Comparison of ENCODE assay signal across 8 mouse cellular contexts in the genomic region with DNA sequence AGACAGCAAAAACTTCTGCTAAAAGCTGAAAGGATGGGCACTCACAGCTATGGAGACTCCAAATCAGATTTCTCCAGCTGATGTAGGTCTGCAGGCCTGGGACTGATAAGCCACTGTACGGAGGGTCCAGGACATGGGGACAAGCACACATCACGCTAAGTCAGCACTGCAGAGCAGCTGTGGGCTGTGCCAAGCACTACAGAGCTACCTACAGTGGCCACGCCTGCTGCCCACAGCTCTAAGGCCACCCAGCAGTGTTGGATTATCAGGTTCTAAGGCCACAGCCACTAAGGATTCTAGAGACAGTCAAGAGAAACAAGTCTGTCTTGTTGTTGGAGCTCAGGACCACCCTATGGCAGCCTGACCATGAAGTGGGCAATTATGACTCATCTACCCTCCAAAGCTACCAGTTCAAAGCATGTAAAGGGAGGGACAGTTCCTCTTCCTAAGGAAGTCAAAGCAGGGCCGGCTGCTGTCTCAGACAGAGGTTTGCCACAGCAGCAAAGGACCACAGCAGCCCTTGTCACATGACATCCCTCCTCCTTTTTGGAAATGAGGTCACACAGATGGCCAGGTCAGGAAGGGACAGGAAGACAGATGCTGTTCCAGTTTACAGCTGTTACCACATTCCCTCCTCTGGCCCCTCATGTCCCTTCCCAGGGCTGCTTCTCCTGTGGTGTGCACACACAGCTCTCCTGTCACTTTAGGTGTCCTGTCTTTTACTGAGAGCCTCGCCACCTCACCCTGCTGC. TPM values are rescaled to one million over a fixed set of nuclear protein-coding genes. Genes with fewer than 3 reads are reported as not detected.
A peak's percentile ranks its signal among the peaks of the same experiment; 100 is the strongest.
DNase-seq lines count a peak whose midpoint lies in the region; ATAC-seq lines count a peak whose summit lies in the region.

No protein-coding gene starts in this region.

- H3K4me1 ChIP-seq in forebrain, embryonic 14.5 days (ENCODE audit: control insufficient read depth, insufficient read depth, low read length) = peaks cover 18% of the 10 kb centered on the region

- peaks cover 12% of the 10 kb centered on the region; the same call in 1 of the 2 replicates for H3K36me3 ChIP-seq in forebrain, embryonic 14.5 days (ENCODE audit: control insufficient read depth, insufficient read depth, low read length)

- 79% methylated on average over 5 of the region's 5 CpGs for WGBS in forebrain, embryonic 14.5 days

- H3K4me3 ChIP-seq in forebrain, embryonic 14.5 days (ENCODE audit: low read depth, low read length) = no peak overlapping the region

- intact Hi-C loops in gastrocnemius, postnatal 14 days (cut with DNase I; ENCODE audit: low total_unique reads) = no loop called here

- no peaks in the 10 kb centered on the region for H3K9me3 ChIP-seq in forebrain, embryonic 14.5 days (replicated peaks; ENCODE audit: control insufficient read depth, low read length)

- no peak overlapping the region for H3K4me2 ChIP-seq in forebrain, embryonic 14.5 days (ENCODE audit: low read length)

- H3K27ac ChIP-seq in forebrain, embryonic 14.5 days (ENCODE audit: low read depth, low read length) = peak overlapping the region; percentile 91

- peak; percentile 35; the same call in 1 of the 2 replicates for ATAC-seq in forebrain, embryonic 14.5 days
- ATAC-seq in megakaryocyte-erythroid progenitor cell, adult 5-6 weeks (replicated peaks; ENCODE audit: low FRiP score, low TSS enrichment, poor library complexity, severe bottlenecking) = peak; percentile 38

- no peaks in the 10 kb centered on the region for H3K27me3 ChIP-seq in forebrain, embryonic 14.5 days (replicated peaks; ENCODE audit: control insufficient read depth, insufficient read depth, low read length)

- peak; percentile 26 for DNase-seq in gastrocnemius, postnatal 14 days
- no peak for DNase-seq in gastrocnemius, postnatal 10 days
- DNase-seq in forebrain, embryonic 14.5 days (ENCODE audit: low spot score) = no peak
- DNase-seq in induced T-regulatory cell, adult 2 months (ENCODE audit: low read depth) = peak; percentile 5
- peak; percentile 61 for DNase-seq in thymus, postnatal 25 days
- DNase-seq in spleen, postnatal 14 days (ENCODE audit: low spot score in 2 of 2) = no peak
- no peak for DNase-seq in adrenal gland, postnatal 25 days

- H3K9ac ChIP-seq in forebrain, embryonic 14.5 days (ENCODE audit: low read length) = peak overlapping the region; percentile 43; the same call in 1 of the 2 replicates

RNA-seq across cellular contexts. Expression of a gene that starts 56.4 kb away (rescaled TPM):
- total RNA-seq in gastrocnemius, postnatal 14 days (2021) = 10 to 100 TPM in 1 of 2 experiments, 1 to 10 TPM in 1; 9.5 to 10.2 TPM
- 10 to 100 TPM; 11.0 to 15.2 TPM for total RNA-seq in gastrocnemius, postnatal 10 days (2021)
- 29.2 and 32.4 TPM in 2 replicates for polyA plus RNA-seq in forebrain, embryonic 14.5 days (2014; fragmentation: Nextera tagmentation; extraction: Ambion mirVana)
- 30.4 and 34.2 TPM in 2 replicates for total RNA-seq in megakaryocyte-erythroid progenitor cell, adult 5-6 weeks (2014; fragmentation: Nextera tagmentation)
- 61.6 and 66.9 TPM in 2 replicates for total RNA-seq in megakaryocyte-erythroid progenitor cell, adult 5-6 weeks (2017)
- total RNA-seq in adrenal gland, postnatal 25 days (2021) = 17.2 and 23.1 TPM in 2 replicates

RNA-seq across cellular contexts. Expression of a gene that starts 56.5 kb away (rescaled TPM):
- 1 to 10 TPM; 8.3 to 8.8 TPM for total RNA-seq in gastrocnemius, postnatal 14 days (2021)
- total RNA-seq in gastrocnemius, postnatal 10 days (2021) = 1 to 10 TPM; 7.7 to 8.4 TPM
- 18.3 and 24.5 TPM in 2 replicates for polyA plus RNA-seq in forebrain, embryonic 14.5 days (2014; fragmentation: Nextera tagmentation; extraction: Ambion mirVana)
- total RNA-seq in megakaryocyte-erythroid progenitor cell, adult 5-6 weeks (2014; fragmentation: Nextera tagmentation) = 24.4 and 45.5 TPM in 2 replicates
- 58.2 and 65.2 TPM in 2 replicates for total RNA-seq in megakaryocyte-erythroid progenitor cell, adult 5-6 weeks (2017)
- total RNA-seq in adrenal gland, postnatal 25 days (2021) = 23.5 and 29.0 TPM in 2 replicates

Comparison
In these comparisons a context has a peak if more than half of its experiments do, and no peak if none do; other contexts are left out.
1. DNase-seq: peak in gastrocnemius, postnatal 14 days (single experiment), induced T-regulatory cell, adult 2 months (single experiment) and thymus, postnatal 25 days (single experiment); none in gastrocnemius, postnatal 10 days (single experiment), forebrain, embryonic 14.5 days (single experiment), spleen, postnatal 14 days (0 of 2) and adrenal gland, postnatal 25 days (single experiment).